Mouse (Mus musculus): Measurements from ENCODE around the gene Itga9. TPM values are rescaled to one million over a fixed set of nuclear protein-coding genes. Genes with fewer than 3 reads are reported as not detected.

Itga9 gene
- polyA plus RNA-seq, 1 experiment from 2014 or later: 4.0 TPM

DNA sequence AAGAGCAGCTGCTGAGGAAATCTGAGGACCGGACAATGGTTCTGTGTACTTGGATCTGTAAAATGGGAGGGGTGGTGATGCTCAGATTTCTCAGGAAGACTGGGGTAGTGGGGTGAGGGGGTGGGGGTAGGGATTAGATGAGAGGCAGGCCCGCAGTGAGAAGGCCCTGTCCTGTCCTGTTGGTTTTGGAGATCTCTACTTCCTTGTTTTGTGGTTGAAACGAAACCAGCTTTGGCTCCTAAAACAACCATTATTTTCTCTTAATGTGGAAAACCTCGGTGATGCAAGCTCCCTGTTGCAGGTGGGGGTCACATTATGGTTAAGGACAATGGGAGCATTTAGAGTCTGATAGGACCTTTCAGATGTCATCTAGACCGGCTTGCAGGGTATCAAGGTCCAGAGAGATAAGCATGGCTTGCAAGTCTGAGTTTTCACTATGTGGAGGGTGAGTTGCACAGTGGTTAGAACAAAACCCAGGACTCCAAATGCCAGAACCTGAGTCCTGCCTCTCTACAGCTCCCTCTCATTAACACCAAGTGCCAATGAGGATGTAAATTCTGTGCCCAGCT is 32.2 kb downstream of the Itga9 start:
- no peak overlapping the region for H3K4me3 ChIP-seq
- H3K9me3 ChIP-seq (replicated peaks): peaks cover 12% of the 10 kb centered on the region; the same call in 1 of the 2 replicates
- H3K27me3 ChIP-seq (ENCODE audit: low read depth, poor library complexity, severe bottlenecking): no peaks in the 10 kb centered on the region
- 0 out of 2 replicates have a peak, but pooled peaks cover 3% of the 10 kb centered on the region for H3K4me1 ChIP-seq
- H3K27ac ChIP-seq (replicated peaks): no peak overlapping the region
- 89% methylated on average over 5 of the region's 5 CpGs for WGBS
- DNase-seq (ENCODE audit: low spot score): no peak
- H3K36me3 ChIP-seq: peaks cover 18% of the 10 kb centered on the region

DNA sequence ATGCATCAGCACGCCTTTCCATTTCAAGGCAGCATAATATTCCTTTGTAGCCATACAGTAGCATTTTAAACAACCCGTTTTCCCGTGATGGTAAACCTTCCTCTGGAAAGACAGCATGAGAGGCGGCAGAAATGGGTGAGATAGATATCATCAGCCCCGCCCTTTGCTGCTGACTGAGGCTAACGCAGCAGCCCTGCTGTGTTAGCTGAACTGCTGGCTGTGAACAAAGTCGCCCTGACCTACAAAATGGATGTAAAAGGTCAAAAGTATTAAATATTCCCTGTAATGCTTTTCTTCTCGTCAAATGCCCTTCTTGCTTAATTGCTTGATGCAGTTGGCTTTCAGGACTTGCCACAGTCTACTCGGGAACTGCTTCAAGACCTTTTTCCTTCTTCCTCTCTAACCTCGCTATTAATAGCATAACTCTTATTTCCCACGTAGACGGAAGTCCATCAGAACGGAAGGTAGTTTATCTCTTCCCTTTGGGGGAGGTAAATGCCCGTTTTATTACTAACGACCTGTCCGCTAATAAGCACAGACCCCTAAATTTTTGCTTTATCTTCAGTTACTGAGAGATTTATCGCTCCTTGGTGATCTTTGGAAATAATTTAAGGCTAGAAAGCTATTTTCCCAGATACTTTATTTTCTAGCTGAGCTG is 39.3 kb downstream of the Itga9 start:
- no peaks in the 10 kb centered on the region for H3K27me3 ChIP-seq (ENCODE audit: low read depth, poor library complexity, severe bottlenecking)
- WGBS: 90% methylated on average over 17 of the region's 17 CpGs
- H3K9me3 ChIP-seq (replicated peaks): no peaks in the 10 kb centered on the region
- H3K4me1 ChIP-seq: 0 out of 2 replicates have a peak, but pooled peaks cover 3% of the 10 kb centered on the region
- no peak for DNase-seq (ENCODE audit: low spot score)
- no peaks in the 10 kb centered on the region for H3K36me3 ChIP-seq
- H3K27ac ChIP-seq (replicated peaks): no peak overlapping the region
- H3K4me3 ChIP-seq: no peak overlapping the region

DNA sequence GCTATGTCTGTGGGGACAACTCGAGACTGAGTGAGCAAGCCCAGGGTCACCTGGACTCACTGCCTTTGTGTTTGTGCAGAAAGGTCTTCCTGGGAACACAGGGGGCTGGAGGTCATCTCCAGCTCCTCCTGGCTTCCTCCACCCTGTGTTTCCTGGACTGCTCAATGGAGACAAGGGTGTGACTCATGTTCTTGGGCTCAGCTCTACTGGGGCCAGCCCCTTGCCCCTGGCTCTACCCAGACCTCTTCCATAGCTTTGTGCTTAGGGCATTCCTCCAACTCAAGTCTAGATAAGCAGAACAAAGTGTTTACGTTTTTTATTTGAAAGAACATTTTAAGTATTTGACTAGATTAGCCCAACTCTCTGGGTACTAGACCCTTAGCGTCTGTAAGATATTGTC is 41.0 kb downstream of the Itga9 start:
- no peak overlapping the region for H3K4me3 ChIP-seq
- H3K9me3 ChIP-seq (replicated peaks): no peaks in the 10 kb centered on the region
- H3K27ac ChIP-seq (replicated peaks): no peak overlapping the region
- H3K4me1 ChIP-seq: peaks cover 13% of the 10 kb centered on the region
- WGBS: 86% methylated on average over 3 of the region's 3 CpGs
- H3K36me3 ChIP-seq: no peaks in the 10 kb centered on the region
- no peak for DNase-seq (ENCODE audit: low spot score)
- no peaks in the 10 kb centered on the region for H3K27me3 ChIP-seq (ENCODE audit: low read depth, poor library complexity, severe bottlenecking)

DNA sequence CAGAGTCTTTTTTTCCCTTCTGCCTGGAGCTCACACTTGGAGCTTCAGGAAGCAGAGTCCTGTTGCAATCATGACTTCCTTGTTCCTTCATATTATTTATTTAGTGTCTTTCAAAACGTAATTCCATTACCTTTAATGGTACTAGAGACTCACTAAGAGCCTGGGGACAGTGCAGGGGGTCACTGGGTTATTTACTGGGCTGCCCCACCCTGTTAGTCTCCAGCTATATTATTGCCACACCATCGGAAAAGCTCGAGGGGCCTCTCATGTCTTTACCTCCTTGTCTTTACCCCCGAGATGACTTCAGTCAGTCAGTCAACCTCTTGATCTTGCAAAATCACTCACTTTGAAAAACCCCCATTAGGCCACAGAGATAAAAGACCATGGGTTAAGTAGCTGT is 44.5 kb downstream of the Itga9 start:
- WGBS: 63% methylated on average over 4 of the region's 4 CpGs
- peaks cover 25% of the 10 kb centered on the region for H3K4me1 ChIP-seq
- H3K9me3 ChIP-seq (replicated peaks): peaks cover 6% of the 10 kb centered on the region
- H3K27me3 ChIP-seq (ENCODE audit: low read depth, poor library complexity, severe bottlenecking): no peaks in the 10 kb centered on the region
- H3K27ac ChIP-seq (replicated peaks): no peak overlapping the region
- H3K36me3 ChIP-seq: no peaks in the 10 kb centered on the region
- no peak overlapping the region for H3K4me3 ChIP-seq
- DNase-seq (ENCODE audit: low spot score): no peak

DNA sequence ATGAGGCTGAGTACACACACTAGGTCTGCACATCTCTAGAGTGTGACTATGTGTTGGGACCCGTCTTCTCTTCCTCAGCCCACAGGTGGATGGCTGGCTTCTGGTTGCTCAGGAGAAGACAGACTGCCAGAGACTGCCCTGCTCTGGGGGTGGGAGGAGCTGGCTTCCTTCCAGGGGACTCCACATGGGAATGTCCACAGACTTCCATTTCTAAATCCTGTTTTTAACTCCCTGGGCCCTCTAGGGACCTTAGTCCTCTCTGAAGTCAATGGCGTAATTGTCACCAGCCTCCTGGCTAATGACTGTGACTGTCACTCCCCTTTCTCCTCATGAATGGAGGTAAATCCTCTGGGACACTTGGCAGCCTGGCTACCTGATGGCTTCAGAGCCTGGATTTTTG is 45.4 kb downstream of the Itga9 start:
- no peak overlapping the region for H3K4me3 ChIP-seq
- 61% methylated on average over 2 of the region's 2 CpGs for WGBS
- no peaks in the 10 kb centered on the region for H3K27me3 ChIP-seq (ENCODE audit: low read depth, poor library complexity, severe bottlenecking)
- peaks cover 25% of the 10 kb centered on the region for H3K4me1 ChIP-seq
- no peak for DNase-seq (ENCODE audit: low spot score)
- no peaks in the 10 kb centered on the region for H3K36me3 ChIP-seq
- peaks cover 6% of the 10 kb centered on the region for H3K9me3 ChIP-seq (replicated peaks)
- H3K27ac ChIP-seq (replicated peaks): peak overlapping the region; percentile 33; the same call in 1 of the 2 replicates

DNA sequence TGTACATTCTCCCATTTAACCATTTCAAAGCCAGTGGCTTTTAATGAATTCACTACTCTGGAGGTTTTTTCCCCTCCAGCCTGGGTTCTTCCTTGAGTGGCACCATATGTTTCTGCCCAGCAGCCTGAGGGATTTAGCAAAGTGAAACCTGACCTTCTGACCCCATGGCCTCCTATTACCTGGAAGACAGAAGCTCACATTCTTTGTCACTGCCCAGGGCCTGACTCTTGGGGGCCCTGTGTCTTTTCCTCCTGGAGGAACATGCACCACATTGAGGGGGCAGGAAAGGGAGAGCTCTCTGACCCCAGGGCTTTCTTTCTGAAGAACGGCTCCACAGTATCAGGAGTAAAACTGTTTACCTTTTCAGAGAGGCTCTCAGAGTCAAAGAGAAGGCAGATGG is 46.9 kb downstream of the Itga9 start:
- H3K27me3 ChIP-seq (ENCODE audit: low read depth, poor library complexity, severe bottlenecking): no peaks in the 10 kb centered on the region
- H3K4me1 ChIP-seq: peaks cover 25% of the 10 kb centered on the region
- 46% methylated on average over 1 of the region's 1 CpGs for WGBS
- no peak for DNase-seq (ENCODE audit: low spot score)
- H3K27ac ChIP-seq (replicated peaks): no peak overlapping the region; the same call in 1 of the 2 replicates
- no peak overlapping the region for H3K4me3 ChIP-seq
- H3K36me3 ChIP-seq: no peaks in the 10 kb centered on the region
- H3K9me3 ChIP-seq (replicated peaks): peaks cover 6% of the 10 kb centered on the region

DNA sequence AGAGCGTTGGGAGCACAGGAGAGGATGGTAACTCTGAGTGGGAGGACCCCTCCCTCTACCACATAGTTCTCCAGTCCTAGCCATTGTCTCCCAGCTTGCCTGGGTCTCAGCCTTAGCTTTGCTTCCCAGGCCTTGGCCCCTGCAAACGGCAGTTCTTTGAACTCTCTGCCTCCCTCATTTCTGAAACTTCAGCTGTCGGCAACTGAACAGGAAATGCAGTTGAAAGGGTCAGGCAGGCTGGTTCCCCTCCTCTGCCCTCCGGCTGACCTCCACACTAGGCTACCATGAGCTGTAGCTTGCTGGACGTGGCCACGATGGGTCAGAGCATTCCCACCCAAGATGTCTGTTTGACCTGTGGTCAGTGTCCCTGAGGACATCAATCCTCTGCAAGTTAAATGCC is 48.5 kb downstream of the Itga9 start:
- no peaks in the 10 kb centered on the region for H3K36me3 ChIP-seq
- no peaks in the 10 kb centered on the region for H3K27me3 ChIP-seq (ENCODE audit: low read depth, poor library complexity, severe bottlenecking)
- H3K4me1 ChIP-seq: peaks cover 25% of the 10 kb centered on the region
- WGBS: 42% methylated on average over 6 of the region's 6 CpGs
- no peak for DNase-seq (ENCODE audit: low spot score)
- peaks cover 6% of the 10 kb centered on the region for H3K9me3 ChIP-seq (replicated peaks)
- no peak overlapping the region for H3K4me3 ChIP-seq
- no peak overlapping the region; the same call in 1 of the 2 replicates for H3K27ac ChIP-seq (replicated peaks)

DNA sequence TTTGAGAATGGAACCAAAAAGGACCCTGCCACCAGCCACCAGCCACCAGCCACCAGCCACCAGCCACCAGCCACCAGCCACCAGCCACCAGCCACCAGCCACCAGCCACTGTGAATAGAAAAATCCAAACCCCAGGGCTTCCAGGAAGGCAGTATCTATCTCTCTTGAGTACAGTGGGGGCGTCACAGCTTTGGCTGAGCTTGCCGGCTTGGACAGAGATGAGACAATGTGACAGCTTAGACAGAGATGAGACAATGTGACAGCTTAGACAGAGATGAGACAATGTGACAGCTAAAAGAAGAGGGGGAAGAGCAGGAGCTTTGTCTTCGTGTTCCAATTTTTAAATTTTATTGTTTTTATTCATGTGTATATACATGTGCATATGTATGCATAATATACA is 49.2 kb downstream of the Itga9 start:
- WGBS: 89% methylated on average over 3 of the region's 3 CpGs
- no peak overlapping the region for H3K4me3 ChIP-seq
- H3K9me3 ChIP-seq (replicated peaks): peaks cover 6% of the 10 kb centered on the region
- no peak overlapping the region for H3K27ac ChIP-seq (replicated peaks)
- DNase-seq (ENCODE audit: low spot score): no peak
- no peaks in the 10 kb centered on the region for H3K27me3 ChIP-seq (ENCODE audit: low read depth, poor library complexity, severe bottlenecking)
- H3K36me3 ChIP-seq: no peaks in the 10 kb centered on the region
- peaks cover 25% of the 10 kb centered on the region for H3K4me1 ChIP-seq

DNA sequence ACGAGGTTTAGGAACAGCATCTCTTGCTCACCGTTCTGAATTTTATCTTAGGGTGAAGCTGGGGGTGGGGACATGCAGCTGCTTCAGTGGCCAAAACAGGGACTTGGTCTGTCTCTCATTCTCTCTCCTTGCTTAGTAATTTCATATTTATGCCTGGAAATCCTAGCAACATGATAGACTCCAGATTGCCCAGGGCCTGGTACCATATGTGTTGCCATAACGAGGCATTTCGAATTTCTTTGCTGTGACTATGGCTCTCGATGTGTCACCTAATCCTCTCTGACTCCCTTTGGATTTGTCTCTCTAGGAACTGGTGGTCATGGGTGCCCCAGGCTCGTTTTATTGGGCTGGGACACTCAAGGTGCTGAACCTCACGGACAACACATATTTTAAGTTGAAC is 51.7 kb downstream of the Itga9 start:
- Histone ChIP-seq H3K4me3 (no peak overlapping the region), H3K27me3 (ENCODE audit: low read depth, poor library complexity, severe bottlenecking) (no peaks in the 10 kb centered on the region), H3K9me3 (replicated peaks) (peaks cover 4% of the 10 kb centered on the region), H3K27ac (replicated peaks) (no peak overlapping the region), H3K36me3 (0 out of 2 replicates have a peak, but pooled peaks cover 2% of the 10 kb centered on the region), H3K4me1 (peaks cover 13% of the 10 kb centered on the region)
- WGBS: 95% methylated on average over 7 of the region's 7 CpGs
- no peak for DNase-seq (ENCODE audit: low spot score)

DNA sequence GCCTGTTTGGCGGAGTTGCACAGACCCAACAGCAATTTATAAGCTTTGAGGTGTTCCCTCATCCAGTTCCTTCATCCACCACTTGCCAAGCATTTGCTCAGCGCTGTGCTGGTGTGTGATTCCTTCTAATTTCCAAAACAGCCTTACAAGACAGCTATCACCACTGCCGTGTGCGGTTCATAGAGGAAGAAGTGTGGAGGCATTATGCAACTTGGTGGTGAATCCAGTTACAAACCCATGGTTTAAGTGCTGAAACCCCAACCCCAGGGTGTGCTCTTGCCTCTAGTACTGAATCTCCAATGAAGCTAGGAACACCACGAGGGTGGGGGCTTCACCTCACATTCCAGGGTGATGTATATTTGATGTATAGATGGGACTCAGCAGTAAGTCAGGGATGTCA is 53.3 kb downstream of the Itga9 start:
- no peaks in the 10 kb centered on the region for H3K9me3 ChIP-seq (replicated peaks)
- 0 out of 2 replicates have a peak, but pooled peaks cover 2% of the 10 kb centered on the region for H3K36me3 ChIP-seq
- DNase-seq (ENCODE audit: low spot score): no peak
- no peak overlapping the region for H3K4me3 ChIP-seq
- H3K27ac ChIP-seq (replicated peaks): no peak overlapping the region
- 93% methylated on average over 5 of the region's 5 CpGs for WGBS
- no peaks in the 10 kb centered on the region for H3K27me3 ChIP-seq (ENCODE audit: low read depth, poor library complexity, severe bottlenecking)
- peaks cover 5% of the 10 kb centered on the region; the same call in 1 of the 2 replicates for H3K4me1 ChIP-seq

DNA sequence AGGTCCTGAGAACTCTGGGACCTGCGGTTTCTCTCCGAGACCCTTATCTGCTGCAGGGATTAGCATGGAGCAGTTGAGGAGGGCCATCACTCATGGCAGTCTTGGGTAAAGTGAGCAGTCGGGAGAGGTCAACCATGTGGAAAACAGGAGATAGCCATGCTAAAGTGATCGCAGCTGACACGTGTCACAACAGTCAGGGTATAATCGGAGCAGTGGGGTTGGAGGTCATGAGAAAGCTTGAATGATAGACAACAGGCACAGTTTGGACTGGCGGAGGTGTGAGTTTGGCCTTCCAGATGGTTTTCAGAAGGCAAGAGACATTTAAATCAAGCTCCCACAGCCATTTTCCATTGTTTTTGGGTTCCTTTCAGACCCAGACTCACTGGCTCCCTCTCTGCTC is 53.8 kb downstream of the Itga9 start:
- Histone ChIP-seq H3K9me3 (replicated peaks) (no peaks in the 10 kb centered on the region), H3K4me3 (no peak overlapping the region), H3K4me1 (0 out of 2 replicates have a peak, but pooled peaks cover under 1% of the 10 kb centered on the region), H3K36me3 (0 out of 2 replicates have a peak, but pooled peaks cover 2% of the 10 kb centered on the region), H3K27me3 (ENCODE audit: low read depth, poor library complexity, severe bottlenecking) (no peaks in the 10 kb centered on the region), H3K27ac (replicated peaks) (no peak overlapping the region)
- WGBS: 92% methylated on average over 7 of the region's 7 CpGs
- no peak for DNase-seq (ENCODE audit: low spot score)

DNA sequence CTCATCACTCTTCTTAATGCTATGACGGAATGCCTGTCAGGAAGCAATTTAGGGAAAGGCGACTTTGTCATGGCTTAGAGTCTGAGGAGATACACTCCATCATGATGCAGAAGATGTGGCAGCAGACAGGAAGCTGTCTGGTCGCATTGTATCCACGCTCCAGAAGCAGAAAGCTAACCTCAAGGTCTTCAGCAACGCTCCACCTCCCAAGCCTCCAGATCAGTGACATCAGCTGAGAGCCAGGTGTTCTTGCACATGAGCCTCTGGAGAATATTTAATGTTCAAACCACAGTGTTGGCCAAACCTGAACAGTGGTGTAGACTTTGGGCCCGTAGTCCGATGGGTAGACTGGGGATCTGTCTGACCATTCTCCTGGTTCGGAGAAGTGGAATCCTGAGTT is 55.5 kb downstream of the Itga9 start:
- WGBS: 96% methylated on average over 8 of the region's 8 CpGs
- Histone ChIP-seq H3K4me3 (no peak overlapping the region), H3K27me3 (ENCODE audit: low read depth, poor library complexity, severe bottlenecking) (no peaks in the 10 kb centered on the region), H3K27ac (replicated peaks) (no peak overlapping the region), H3K9me3 (replicated peaks) (no peaks in the 10 kb centered on the region), H3K4me1 (no peaks in the 10 kb centered on the region), H3K36me3 (peaks cover 2% of the 10 kb centered on the region; the same call in 1 of the 2 replicates)
- DNase-seq (ENCODE audit: low spot score): no peak

DNA sequence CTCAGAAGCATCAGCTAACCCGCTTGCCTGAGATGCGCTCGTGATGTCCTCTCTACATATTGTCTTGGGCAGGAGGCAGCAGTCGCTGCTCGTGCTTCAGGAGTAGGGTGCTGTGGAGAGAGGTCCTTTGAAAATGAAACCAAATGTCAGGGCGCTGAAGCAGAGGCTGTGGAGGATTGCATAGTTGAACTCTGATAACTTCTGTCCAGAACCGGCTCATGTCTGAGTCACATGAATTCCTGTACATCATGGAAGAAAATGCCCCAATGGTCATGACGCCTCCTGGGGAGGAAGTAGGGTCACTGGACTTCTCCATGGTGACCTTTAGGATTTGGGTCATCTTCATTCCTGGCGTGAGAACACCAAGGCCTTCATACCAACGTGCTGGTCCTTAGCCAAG is 56.0 kb downstream of the Itga9 start:
- Histone ChIP-seq H3K4me1 (no peaks in the 10 kb centered on the region), H3K27ac (replicated peaks) (no peak overlapping the region), H3K9me3 (replicated peaks) (no peaks in the 10 kb centered on the region), H3K36me3 (peaks cover 2% of the 10 kb centered on the region; the same call in 1 of the 2 replicates), H3K4me3 (no peak overlapping the region), H3K27me3 (ENCODE audit: low read depth, poor library complexity, severe bottlenecking) (no peaks in the 10 kb centered on the region)
- no peak for DNase-seq (ENCODE audit: low spot score)
- 95% methylated on average over 10 of the region's 10 CpGs for WGBS

Data from midbrain, embryonic 10.5 days (tissue).